ENCODE assay signal across 18 mouse cellular contexts in the genomic region with DNA sequence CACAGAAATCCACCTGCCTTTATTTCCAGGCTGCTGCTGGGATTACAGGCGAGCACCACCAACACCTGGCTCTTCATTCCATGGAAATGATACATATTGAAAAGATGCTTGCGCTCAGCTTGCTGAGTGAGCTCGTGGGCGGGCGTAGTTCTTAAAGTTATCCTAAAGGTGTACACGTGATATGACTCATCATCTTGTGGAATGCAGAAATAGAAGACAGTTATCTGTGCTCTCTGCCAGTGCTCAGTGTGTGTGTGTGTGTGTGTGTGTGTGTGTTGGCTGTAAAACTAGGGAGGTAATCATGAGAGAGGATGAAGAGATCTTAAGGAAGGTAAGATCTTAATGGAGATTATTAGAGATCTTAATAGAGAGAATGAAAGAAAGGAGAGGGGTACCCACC. TPM values are rescaled to one million over a fixed set of nuclear protein-coding genes. Genes with fewer than 3 reads are reported as not detected.
A peak's percentile ranks its signal among the peaks of the same experiment; 100 is the strongest.
DNase-seq lines count a peak whose midpoint lies in the region; ATAC-seq lines count a peak whose summit lies in the region.
"Had no signal": no experiment of that assay in that cellular context is flagged by ENCODE, and none has a peak within 500 bp of the region (broad histone marks: within the 10 kb centered on the region; RNA-seq: fewer than 3 reads in every experiment).

No protein-coding gene starts in this region.

- DNase-seq in forebrain, embryonic 11.5 days (ENCODE audit: low spot score) = peak; percentile 31
- peak; percentile 30 for DNase-seq in thymus, postnatal 4 days
- DNase-seq in thymus, postnatal 10 days (ENCODE audit: low spot score in 2 of 2) = no peak
- DNase-seq in left cerebral cortex, postnatal 14 days (ENCODE audit: low spot score in 2 of 2) = peak; percentile 69 to 85
- DNase-seq in ovary, postnatal 14 days (ENCODE audit: low spot score) = no peak
- no peak for DNase-seq in heart, postnatal 36 days
- DNase-seq: cerebellum, postnatal 10 days; kidney, postnatal 14 days; thymus, adult 18-20 months had no signal

- no peak overlapping the region for H3K27ac ChIP-seq in forebrain, embryonic 11.5 days (ENCODE audit: low read depth, low read length)
- no peak overlapping the region for H3K27ac ChIP-seq in forebrain, embryonic 13.5 days
- H3K27ac ChIP-seq: embryonic facial prominence, embryonic 12.5 days; forebrain, embryonic 12.5 days; heart, embryonic 15.5 days; hindbrain, embryonic 15.5 days; lung, embryonic 15.5 days had no signal

- H3K4me1 ChIP-seq in forebrain, embryonic 11.5 days (replicated peaks; ENCODE audit: control insufficient read depth, insufficient read depth, low read length) = no peaks in the 10 kb centered on the region
- H3K4me1 ChIP-seq in forebrain, embryonic 13.5 days = 0 out of 2 replicates have a peak, but pooled peaks cover under 1% of the 10 kb centered on the region
- H3K4me1 ChIP-seq: hindbrain, embryonic 15.5 days had no signal

- H3K4me2 ChIP-seq in forebrain, embryonic 11.5 days (ENCODE audit: low read depth, low read length, severe bottlenecking) = no peak overlapping the region
- H3K4me2 ChIP-seq in forebrain, embryonic 13.5 days = no peak overlapping the region
- H3K4me2 ChIP-seq: embryonic facial prominence, embryonic 12.5 days; forebrain, embryonic 12.5 days; heart, embryonic 15.5 days; hindbrain, embryonic 15.5 days; lung, embryonic 15.5 days had no signal

- no peak overlapping the region for H3K9ac ChIP-seq in forebrain, embryonic 11.5 days (ENCODE audit: low read length)
- no peak overlapping the region for H3K9ac ChIP-seq in forebrain, embryonic 13.5 days
- H3K9ac ChIP-seq: embryonic facial prominence, embryonic 12.5 days; forebrain, embryonic 12.5 days; heart, embryonic 15.5 days; hindbrain, embryonic 15.5 days; lung, embryonic 15.5 days had no signal

- WGBS in forebrain, embryonic 11.5 days = 82% methylated on average over 6 of the region's 6 CpGs
- 89% methylated on average over 6 of the region's 6 CpGs for WGBS in forebrain, embryonic 13.5 days

- H3K4me3 ChIP-seq in forebrain, embryonic 11.5 days (ENCODE audit: low read depth, low read length) = no peak overlapping the region
- no peak overlapping the region for H3K4me3 ChIP-seq in forebrain, embryonic 13.5 days
- H3K4me3 ChIP-seq: embryonic facial prominence, embryonic 12.5 days; forebrain, embryonic 12.5 days; heart, embryonic 15.5 days; hindbrain, embryonic 15.5 days; lung, embryonic 15.5 days; megakaryocyte, embryonic 14.5 days had no signal

- no peak for ATAC-seq in forebrain, embryonic 11.5 days (replicated peaks; ENCODE audit: low FRiP score)
- ATAC-seq in forebrain, embryonic 13.5 days = no peak
- no peak for ATAC-seq in megakaryocyte progenitor cell, adult 5-6 weeks (replicated peaks; ENCODE audit: poor library complexity)
- ATAC-seq: activated CD4-positive, CD25-positive, alpha-beta regulatory T cell, adult 4 months had no signal

- intact Hi-C loops in left cerebral cortex, postnatal 14 days (cut with DNase I) = loop anchor here (2.0 kb wide), 1 partner anchor 56 kb away; no protein-coding TSS in a partner anchor
- intact Hi-C loops in heart, postnatal 36 days (cut with DNase I) = no loop called here

- no peaks in the 10 kb centered on the region for H3K27me3 ChIP-seq in forebrain, embryonic 11.5 days (ENCODE audit: control insufficient read depth, insufficient read depth, low read length)
- H3K27me3 ChIP-seq in forebrain, embryonic 13.5 days = peaks cover 3% of the 10 kb centered on the region; the same call in 1 of the 2 replicates
- H3K27me3 ChIP-seq: forebrain, embryonic 12.5 days; heart, embryonic 15.5 days; hindbrain, embryonic 15.5 days; lung, embryonic 15.5 days had no signal

- H3K36me3 ChIP-seq in forebrain, embryonic 11.5 days (ENCODE audit: control insufficient read depth, insufficient read depth, low read length) = no peaks in the 10 kb centered on the region
- no peaks in the 10 kb centered on the region for H3K36me3 ChIP-seq in forebrain, embryonic 13.5 days (ENCODE audit: poor library complexity, severe bottlenecking)
- H3K36me3 ChIP-seq: embryonic facial prominence, embryonic 12.5 days; forebrain, embryonic 12.5 days; heart, embryonic 15.5 days; hindbrain, embryonic 15.5 days; lung, embryonic 15.5 days had no signal

- no peaks in the 10 kb centered on the region for H3K9me3 ChIP-seq in forebrain, embryonic 11.5 days (ENCODE audit: control insufficient read depth, low read length)
- no peaks in the 10 kb centered on the region for H3K9me3 ChIP-seq in forebrain, embryonic 13.5 days (replicated peaks)
- H3K9me3 ChIP-seq: embryonic facial prominence, embryonic 12.5 days; forebrain, embryonic 12.5 days; heart, embryonic 15.5 days; hindbrain, embryonic 15.5 days; lung, embryonic 15.5 days; megakaryocyte, embryonic 14.5 days had no signal

RNA-seq across cellular contexts. Expression of a gene that starts 11.4 kb away (rescaled TPM):
- 19.4 and 21.9 TPM in 2 replicates for polyA plus RNA-seq in forebrain, embryonic 11.5 days (2014; fragmentation: Nextera tagmentation; extraction: Ambion mirVana)
- 6.5 and 7.4 TPM in 2 replicates for polyA plus RNA-seq in forebrain, embryonic 13.5 days (2015; fragmentation: Nextera tagmentation; extraction: Ambion mirVana)
- total RNA-seq in left cerebral cortex, postnatal 14 days (2021) = 10 to 100 TPM; 80.3 to 80.7 TPM
- 124 and 129 TPM in 2 replicates for total RNA-seq in megakaryocyte progenitor cell, adult 5-6 weeks (2015)
- 125 and 139 TPM in 2 replicates for total RNA-seq in megakaryocyte progenitor cell, adult 5-6 weeks (2017)
- 100 to 1,000 TPM in 1 of 2 experiments, 10 to 100 TPM in 1; 97.7 to 101 TPM for total RNA-seq in heart, postnatal 36 days (2021)

Comparison
In these comparisons a context has a peak if more than half of its experiments do, and no peak if none do; other contexts are left out.
1. DNase-seq: peak in forebrain, embryonic 11.5 days (single experiment), thymus, postnatal 4 days (single experiment) and left cerebral cortex, postnatal 14 days (2 of 2); none in thymus, postnatal 10 days (0 of 2), ovary, postnatal 14 days (single experiment) and heart, postnatal 36 days (0 of 2).